Mouse (Mus musculus) megakaryocyte, embryonic 14.5 days (primary cell): ENCODE data around the gene Suco. TPM values are rescaled to one million over a fixed set of nuclear protein-coding genes. Genes with fewer than 3 reads are reported as not detected.

ENCODE experiments used
- H3K27me3 ChIP-seq: replicated peaks from 2 replicates; pipeline ENCODE3; 2012; ENCODE audit warnings: inconsistent platforms
- H3K36me3 ChIP-seq: replicated peaks from 2 replicates; pipeline ENCODE3; 2012; ENCODE audit warnings: low read length, inconsistent platforms, mixed read lengths
- H3K4me1 ChIP-seq: 2 replicates; pipeline ENCODE4 v1.6.1; 2012; ENCODE audit warnings: inconsistent platforms
- H3K4me3 ChIP-seq: replicated peaks from 2 replicates; pipeline ENCODE3; 2012; ENCODE audit warnings: moderate library complexity, mild to moderate bottlenecking, inconsistent platforms
- H3K9me3 ChIP-seq: 2 replicates; pipeline ENCODE4 v1.6.1; 2012; ENCODE audit warnings: inconsistent platforms
- FLI1 ChIP-seq: IDR thresholded peaks from 2 replicates; pipeline ENCODE4 v1.6.1; 2012; ENCODE audit warnings: low read length, inconsistent platforms, mixed read lengths
- GATA1 ChIP-seq: IDR thresholded peaks from 3 replicates; pipeline ENCODE4 v1.6.1; 2012; ENCODE audit warnings: mixed read lengths, low read length, inconsistent platforms, borderline replicate concordance
- polyA plus RNA-seq: library from polyadenylated mRNA; stranded (reverse); fragments of >175 nt; gene quantifications from 2 replicates; pipeline ENCODE4 v1.2.3, GENCODE M21; 2012; ENCODE audit warnings: low replicate concordance; ENCODE audit not compliant: insufficient read depth

The Suco gene
- polyA plus RNA-seq, 1 experiment = 1.1 TPM

GRCm38 (mm10) chr1:161913648-161913984 is 37.1 kb upstream of the Suco start:
- Histone ChIP-seq H3K4me3 (no peak overlapping the region), H3K27me3 (no peaks in the 10 kb centered on the region), H3K36me3 (no peaks in the 10 kb centered on the region), H3K4me1 (peaks cover 42% of the 10 kb centered on the region), H3K9me3 (no peaks in the 10 kb centered on the region)
- no peak for TF ChIP-seq FLI1
- TF ChIP-seq GATA1 = no peak

DNA sequence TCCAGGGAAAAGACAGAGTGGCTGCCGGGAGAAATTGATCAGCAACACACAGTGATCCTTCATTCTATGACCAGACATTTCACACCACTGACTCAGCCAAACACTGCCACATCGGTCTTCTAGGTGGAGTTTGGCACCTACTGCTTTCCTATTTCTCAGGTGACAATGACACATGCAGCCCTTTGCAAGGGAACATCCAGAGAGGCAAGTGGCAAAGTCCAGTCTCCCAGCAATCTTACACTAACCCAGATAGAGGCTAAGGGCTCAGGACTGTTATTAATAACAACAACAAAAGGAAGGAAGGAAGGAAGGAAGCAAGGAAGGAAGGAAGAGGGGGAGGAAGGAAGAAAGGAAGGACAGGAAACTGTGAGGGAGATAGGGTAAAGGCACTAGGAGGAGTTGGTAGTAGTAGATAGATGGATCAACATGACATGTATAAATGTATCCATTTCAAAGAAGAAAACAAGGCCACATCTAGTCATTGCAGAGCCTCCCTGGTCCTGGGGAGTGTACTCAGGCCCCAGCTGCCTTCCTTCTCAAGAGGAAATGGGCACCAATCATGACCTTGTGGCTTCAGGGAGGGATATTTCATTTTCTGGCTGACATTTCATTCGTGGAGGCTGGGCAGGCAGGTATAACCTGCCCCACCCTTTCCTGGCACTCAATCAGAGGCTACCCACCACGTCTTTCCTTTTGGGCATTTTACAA is 36.6 kb upstream of the Suco start:
- Histone ChIP-seq H3K9me3 (no peaks in the 10 kb centered on the region), H3K4me3 (no peak overlapping the region), H3K36me3 (no peaks in the 10 kb centered on the region), H3K4me1 (peaks cover 41% of the 10 kb centered on the region), H3K27me3 (no peaks in the 10 kb centered on the region)
- TF ChIP-seq FLI1 = no peak
- no peak for TF ChIP-seq GATA1

GRCm38 (mm10) chr1:161909074-161909473 is 32.6 kb upstream of the Suco start:
- Histone ChIP-seq H3K9me3 (no peaks in the 10 kb centered on the region), H3K4me1 (peaks cover 34% of the 10 kb centered on the region), H3K27me3 (no peaks in the 10 kb centered on the region), H3K36me3 (no peaks in the 10 kb centered on the region), H3K4me3 (no peak overlapping the region)
- TF ChIP-seq GATA1 (no peak), FLI1 (no peak)

DNA sequence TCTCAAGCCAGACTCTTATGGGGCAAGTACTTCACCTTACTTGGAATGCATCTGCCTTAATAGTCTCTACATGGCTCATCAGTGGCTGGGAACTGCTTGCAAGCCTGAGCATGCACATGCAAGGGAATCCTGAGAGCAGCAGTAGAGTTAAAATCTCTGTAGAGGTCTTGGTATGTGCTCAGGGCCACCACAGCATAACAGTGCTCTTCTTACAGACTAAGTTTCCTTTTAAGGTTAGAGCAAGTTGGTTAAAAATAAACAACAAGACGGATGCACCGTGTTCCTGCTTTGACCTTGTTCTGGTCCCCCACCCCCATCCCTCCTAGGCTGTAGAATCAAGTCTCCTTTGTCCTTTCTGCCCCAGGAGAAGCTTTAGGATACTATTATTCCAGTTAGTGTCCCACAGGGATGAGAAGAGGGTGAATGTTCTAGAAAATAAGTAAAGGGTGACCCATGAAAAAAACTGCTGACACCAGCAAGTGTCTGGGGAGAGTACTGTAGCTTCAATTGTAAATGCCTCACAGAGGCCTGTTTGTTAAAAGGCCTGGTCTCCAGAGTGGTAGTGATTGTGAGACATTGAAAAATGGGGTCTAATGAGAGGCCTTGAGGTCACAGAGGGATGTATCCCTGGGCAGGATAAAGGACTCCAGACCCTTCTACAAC is 31.4 kb upstream of the Suco start:
- Histone ChIP-seq H3K27me3 (no peaks in the 10 kb centered on the region), H3K4me1 (peaks cover 26% of the 10 kb centered on the region), H3K9me3 (no peaks in the 10 kb centered on the region), H3K36me3 (no peaks in the 10 kb centered on the region), H3K4me3 (no peak overlapping the region)
- TF ChIP-seq FLI1 (no peak), GATA1 (no peak)

DNA sequence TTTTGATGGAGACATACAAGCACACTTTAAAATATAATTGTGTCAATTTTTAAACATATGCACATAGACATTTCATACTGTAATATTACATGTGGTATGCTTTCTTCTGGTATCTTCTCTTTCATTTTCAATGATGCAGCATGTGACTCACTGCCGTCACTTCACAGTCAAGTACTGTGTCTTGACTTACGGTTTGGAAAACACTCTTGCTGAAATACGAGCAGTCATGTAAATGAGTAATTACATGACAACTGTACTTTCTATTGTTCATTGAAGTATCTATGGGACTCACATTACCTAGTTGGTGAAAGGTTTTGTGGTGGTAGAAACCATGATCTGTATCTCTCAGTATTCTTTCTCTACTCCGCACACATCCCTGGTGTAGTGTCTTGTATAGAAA is 30.6 kb upstream of the Suco start:
- H3K9me3 ChIP-seq = no peaks in the 10 kb centered on the region
- H3K4me3 ChIP-seq = no peak overlapping the region
- H3K27me3 ChIP-seq = no peaks in the 10 kb centered on the region
- H3K4me1 ChIP-seq = peaks cover 24% of the 10 kb centered on the region
- H3K36me3 ChIP-seq = no peaks in the 10 kb centered on the region
- TF ChIP-seq GATA1 (no peak), FLI1 (no peak)

- Histone ChIP-seq H3K4me1 (peaks cover 35% of the 10 kb centered on the region), H3K27me3 (no peaks in the 10 kb centered on the region), H3K9me3 (no peaks in the 10 kb centered on the region), H3K4me3 (no peak overlapping the region), H3K36me3 (no peaks in the 10 kb centered on the region)
- no peak for TF ChIP-seq GATA1
- no peak for TF ChIP-seq FLI1
Measured at GRCm38 (mm10) chr1:161902692-161903452, 26.4 kb upstream of the Suco start.

DNA sequence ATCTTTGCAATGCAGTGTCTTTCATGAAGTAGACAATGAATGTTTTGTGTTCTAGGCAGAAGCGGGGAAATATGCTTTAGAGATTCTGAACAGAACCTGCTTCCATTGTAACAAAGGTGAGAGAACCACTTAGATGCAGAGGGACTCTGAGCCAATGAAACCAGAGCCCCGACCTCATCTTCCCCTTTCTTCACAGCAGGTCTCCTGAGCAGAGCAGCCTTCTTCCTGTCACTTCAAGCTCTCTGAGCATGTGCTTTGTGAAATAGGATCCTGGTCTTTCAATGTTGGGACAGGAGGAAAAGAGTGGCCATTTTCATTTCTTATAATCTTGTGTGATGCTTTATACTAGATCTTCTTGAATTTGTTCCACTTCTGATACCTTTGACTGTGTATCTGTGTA is 23.6 kb upstream of the Suco start:
- Histone ChIP-seq H3K4me1 (peaks cover 52% of the 10 kb centered on the region), H3K4me3 (no peak overlapping the region), H3K27me3 (no peaks in the 10 kb centered on the region), H3K36me3 (no peaks in the 10 kb centered on the region), H3K9me3 (no peaks in the 10 kb centered on the region)
- TF ChIP-seq GATA1 (no peak), FLI1 (no peak)

GRCm38 (mm10) chr1:161897235-161897634 is 20.8 kb upstream of the Suco start:
- H3K4me3 ChIP-seq = no peak overlapping the region
- H3K4me1 ChIP-seq = peaks cover 76% of the 10 kb centered on the region
- no peaks in the 10 kb centered on the region for H3K27me3 ChIP-seq
- no peaks in the 10 kb centered on the region for H3K9me3 ChIP-seq
- H3K36me3 ChIP-seq = no peaks in the 10 kb centered on the region
- TF ChIP-seq FLI1 (no peak), GATA1 (no peak)

GRCm38 (mm10) chr1:161896130-161896529 is 19.6 kb upstream of the Suco start:
- H3K4me1 ChIP-seq = peaks cover 80% of the 10 kb centered on the region
- no peaks in the 10 kb centered on the region for H3K36me3 ChIP-seq
- no peaks in the 10 kb centered on the region for H3K27me3 ChIP-seq
- TF ChIP-seq FLI1 = no peak
- TF ChIP-seq GATA1 = no peak
- no peak overlapping the region for H3K4me3 ChIP-seq
- H3K9me3 ChIP-seq = no peaks in the 10 kb centered on the region

- H3K27me3 ChIP-seq = no peaks in the 10 kb centered on the region
- peaks cover 79% of the 10 kb centered on the region for H3K4me1 ChIP-seq
- peak overlapping the region; percentile 23 for H3K4me3 ChIP-seq
- H3K9me3 ChIP-seq = no peaks in the 10 kb centered on the region
- H3K36me3 ChIP-seq = no peaks in the 10 kb centered on the region
- TF ChIP-seq FLI1 (no peak), GATA1 (no peak)
Measured at GRCm38 (mm10) chr1:161895014-161895413, 18.5 kb upstream of the Suco start.
